Mouse (Mus musculus): Measurements from ENCODE around the gene Hic2. TPM values are rescaled to one million over a fixed set of nuclear protein-coding genes. Genes with fewer than 3 reads are reported as not detected.

Hic2 gene
- polyA plus RNA-seq, 1 experiment from 2014 or later = 5.0 TPM

GRCm38 (mm10) chr16:17303521-17304245 lies 70.3 kb downstream of the Hic2 start:
- no peak for DNase-seq (ENCODE audit: low spot score)
- H3K4me1 ChIP-seq (replicated peaks; ENCODE audit: control insufficient read depth, insufficient read depth, low read length) = no peaks in the 10 kb centered on the region
- H3K27ac ChIP-seq (ENCODE audit: low read depth) = no peak overlapping the region
- H3K9me3 ChIP-seq (ENCODE audit: control insufficient read depth, low read length) = no peaks in the 10 kb centered on the region
- WGBS = 88% methylated on average over 5 of the region's 5 CpGs
- H3K4me2 ChIP-seq (ENCODE audit: low read length) = no peak overlapping the region
- ATAC-seq (replicated peaks; ENCODE audit: low FRiP score, low TSS enrichment, low read depth) = no peak
- no peaks in the 10 kb centered on the region for H3K27me3 ChIP-seq (replicated peaks; ENCODE audit: control insufficient read depth, insufficient read depth, low read length)
- no peak overlapping the region for H3K9ac ChIP-seq (ENCODE audit: low read length)
- no peak overlapping the region for H3K4me3 ChIP-seq (ENCODE audit: low read depth, low read length)
- H3K36me3 ChIP-seq (ENCODE audit: control insufficient read depth, insufficient read depth, low read length) = peaks cover 76% of the 10 kb centered on the region

GRCm38 (mm10) chr16:17307461-17307860 lies 74.1 kb downstream of the Hic2 start:
- no peaks in the 10 kb centered on the region for H3K4me1 ChIP-seq (replicated peaks; ENCODE audit: control insufficient read depth, insufficient read depth, low read length)
- H3K36me3 ChIP-seq (ENCODE audit: control insufficient read depth, insufficient read depth, low read length) = peaks cover 56% of the 10 kb centered on the region
- H3K27me3 ChIP-seq (replicated peaks; ENCODE audit: control insufficient read depth, insufficient read depth, low read length) = no peaks in the 10 kb centered on the region
- no peak overlapping the region for H3K9ac ChIP-seq (ENCODE audit: low read length)
- H3K4me2 ChIP-seq (ENCODE audit: low read length) = no peak overlapping the region
- no peak overlapping the region for H3K4me3 ChIP-seq (ENCODE audit: low read depth, low read length)
- no peaks in the 10 kb centered on the region for H3K9me3 ChIP-seq (ENCODE audit: control insufficient read depth, low read length)
- H3K27ac ChIP-seq (ENCODE audit: low read depth) = no peak overlapping the region
- ATAC-seq (replicated peaks; ENCODE audit: low FRiP score, low TSS enrichment, low read depth) = no peak
- 91% methylated on average over 5 of the region's 5 CpGs for WGBS
- no peak for DNase-seq (ENCODE audit: low spot score)

- no peak for DNase-seq (ENCODE audit: low spot score)
- Histone ChIP-seq H3K4me1 (replicated peaks; ENCODE audit: control insufficient read depth, insufficient read depth, low read length) (no peaks in the 10 kb centered on the region), H3K27me3 (replicated peaks; ENCODE audit: control insufficient read depth, insufficient read depth, low read length) (no peaks in the 10 kb centered on the region), H3K36me3 (ENCODE audit: control insufficient read depth, insufficient read depth, low read length) (peaks cover 43% of the 10 kb centered on the region), H3K9ac (ENCODE audit: low read length) (no peak overlapping the region), H3K9me3 (ENCODE audit: control insufficient read depth, low read length) (no peaks in the 10 kb centered on the region), H3K4me2 (ENCODE audit: low read length) (no peak overlapping the region), H3K4me3 (ENCODE audit: low read depth, low read length) (no peak overlapping the region), H3K27ac (ENCODE audit: low read depth) (no peak overlapping the region)
- no peak for ATAC-seq (replicated peaks; ENCODE audit: low FRiP score, low TSS enrichment, low read depth)
- WGBS = 91% methylated on average over 10 of the region's 10 CpGs
These were observed 75.7 kb downstream of the Hic2 start for GRCm38 (mm10) chr16:17309036-17309435.

- DNase-seq (ENCODE audit: low spot score) (no peak), ATAC-seq (replicated peaks; ENCODE audit: low FRiP score, low TSS enrichment, low read depth) (no peak)
- no peak overlapping the region for H3K9ac ChIP-seq (ENCODE audit: low read length)
- H3K4me2 ChIP-seq (ENCODE audit: low read length) = no peak overlapping the region
- H3K9me3 ChIP-seq (ENCODE audit: control insufficient read depth, low read length) = no peaks in the 10 kb centered on the region
- peaks cover 60% of the 10 kb centered on the region for H3K36me3 ChIP-seq (ENCODE audit: control insufficient read depth, insufficient read depth, low read length)
- no peak overlapping the region for H3K27ac ChIP-seq (ENCODE audit: low read depth)
- H3K4me1 ChIP-seq (replicated peaks; ENCODE audit: control insufficient read depth, insufficient read depth, low read length) = no peaks in the 10 kb centered on the region
- no peak overlapping the region for H3K4me3 ChIP-seq (ENCODE audit: low read depth, low read length)
- no peaks in the 10 kb centered on the region for H3K27me3 ChIP-seq (replicated peaks; ENCODE audit: control insufficient read depth, insufficient read depth, low read length)
- 91% methylated on average over 5 of the region's 5 CpGs for WGBS
These were observed 79.2 kb downstream of the Hic2 start for GRCm38 (mm10) chr16:17312531-17312930.

Other genes with a start within 250 kb of the Hic2 start
- 25.5 and 32.3 TPM in 2 replicates for gene Ypel1, start 163.9 kb upstream of the Hic2 start, polyA plus RNA-seq (2014; fragmentation: Nextera tagmentation; extraction: Ambion mirVana)
- 126 and 140 TPM in 2 replicates for gene Ppil2, start 122.3 kb upstream of the Hic2 start, polyA plus RNA-seq (2014; fragmentation: Nextera tagmentation; extraction: Ambion mirVana)
- 38.5 TPM in 2 replicates for gene 2610318N02Rik, start 108.4 kb upstream of the Hic2 start, polyA plus RNA-seq (2014; fragmentation: Nextera tagmentation; extraction: Ambion mirVana)
- gene Sdf2l1, start 101.2 kb upstream of the Hic2 start, polyA plus RNA-seq (2014; fragmentation: Nextera tagmentation; extraction: Ambion mirVana) = 55.7 and 69.0 TPM in 2 replicates
- 25.2 and 31.0 TPM in 2 replicates for gene Ydjc, start 89.0 kb upstream of the Hic2 start, polyA plus RNA-seq (2014; fragmentation: Nextera tagmentation; extraction: Ambion mirVana)
- 2.0 and 2.2 TPM in 2 replicates for gene Ccdc116, start 86.3 kb upstream of the Hic2 start, polyA plus RNA-seq (2014; fragmentation: Nextera tagmentation; extraction: Ambion mirVana)
- 341 and 345 TPM in 2 replicates for gene Ube2l3, start 30.9 kb upstream of the Hic2 start, polyA plus RNA-seq (2014; fragmentation: Nextera tagmentation; extraction: Ambion mirVana)
- 0.50 and 0.60 TPM in 2 replicates for gene Rimbp3, start 25.0 kb upstream of the Hic2 start, polyA plus RNA-seq (2014; fragmentation: Nextera tagmentation; extraction: Ambion mirVana)
- gene Tmem191c, start 42.5 kb downstream of the Hic2 start, polyA plus RNA-seq (2014; fragmentation: Nextera tagmentation; extraction: Ambion mirVana) = 9.0 and 10.8 TPM in 2 replicates
- 0.19 and 0.22 TPM in 2 replicates for gene Serpind1, start 97.8 kb downstream of the Hic2 start, polyA plus RNA-seq (2014; fragmentation: Nextera tagmentation; extraction: Ambion mirVana)
- gene Snap29, start 172.4 kb downstream of the Hic2 start, polyA plus RNA-seq (2014; fragmentation: Nextera tagmentation; extraction: Ambion mirVana) = 6.0 and 6.5 TPM in 2 replicates
- gene Pi4ka, start 172.7 kb downstream of the Hic2 start, polyA plus RNA-seq (2014; fragmentation: Nextera tagmentation; extraction: Ambion mirVana) = 38.0 and 38.7 TPM in 2 replicates
- 54.7 and 56.4 TPM in 2 replicates for gene Crkl, start 218.4 kb downstream of the Hic2 start, polyA plus RNA-seq (2014; fragmentation: Nextera tagmentation; extraction: Ambion mirVana)